Mouse (Mus musculus) embryonic fibroblast, embryonic 13.5 days (primary cell): ENCODE measurements around the gene Impg1.

Source experiments
- CTCF ChIP-seq: IDR thresholded peaks from 2 replicates; pipeline ENCODE4 v1.5.1; 2011; ENCODE audit warnings: mild to moderate bottlenecking, control low read depth, low read length, moderate library complexity, borderline replicate concordance; ENCODE audit not compliant: insufficient read depth
- POLR2A ChIP-seq: IDR thresholded peaks from 2 replicates; pipeline ENCODE4 v1.6.1; 2011; ENCODE audit warnings: low read depth, mild to moderate bottlenecking, control low read depth, low read length, moderate library complexity

DNA sequence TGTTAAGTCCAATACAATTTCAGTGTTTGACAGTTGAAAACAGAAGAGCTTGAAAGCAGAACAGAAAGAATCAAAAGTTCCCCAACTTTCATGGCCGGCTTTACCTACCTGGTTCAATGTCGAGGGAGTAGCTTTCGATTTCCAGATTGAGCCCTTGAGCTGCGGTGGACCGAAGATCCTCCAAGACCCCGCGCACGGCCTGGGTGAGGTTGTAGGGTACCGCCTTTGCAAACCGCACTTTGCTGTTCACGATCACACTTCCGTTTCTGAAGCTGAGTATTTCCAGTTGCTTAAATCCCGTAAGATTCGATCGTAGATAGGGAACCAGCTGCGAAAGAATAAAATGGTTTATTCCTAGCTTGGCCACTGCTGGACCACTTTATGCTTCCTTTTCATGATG, 123.5 kb downstream of the Impg1 start:
- no peak for TF ChIP-seq POLR2A
- no peak for TF ChIP-seq CTCF
